Mouse (Mus musculus): ENCODE data around the gene Rgs12. TPM values are rescaled to one million over a fixed set of nuclear protein-coding genes. Genes with fewer than 3 reads are reported as not detected.

Gene Rgs12
- polyA plus RNA-seq, 1 experiment from 2014 or later = 42.3 TPM

GRCm38 (mm10) chr5:35029303-35029702, 80.1 kb downstream of the Rgs12 start:
- Histone ChIP-seq H3K9me3 (replicated peaks; ENCODE audit: control insufficient read depth, low read length, poor library complexity, severe bottlenecking) (no peaks in the 10 kb centered on the region), H3K27me3 (ENCODE audit: control insufficient read depth, insufficient read depth, low read depth, low read length) (no peaks in the 10 kb centered on the region), H3K4me1 (ENCODE audit: control insufficient read depth, insufficient read depth, low read length) (no peaks in the 10 kb centered on the region), H3K4me2 (ENCODE audit: low read length) (no peak overlapping the region), H3K4me3 (ENCODE audit: low read depth, low read length) (no peak overlapping the region), H3K36me3 (ENCODE audit: control insufficient read depth, insufficient read depth, low read length) (peaks cover 36% of the 10 kb centered on the region), H3K27ac (ENCODE audit: low read length) (no peak overlapping the region), H3K9ac (ENCODE audit: low read depth, low read length) (no peak overlapping the region)
- ATAC-seq = no peak
- WGBS = 95% methylated on average over 1 of the region's 1 CpGs

GRCm38 (mm10) chr5:35029755-35030154, 80.5 kb downstream of the Rgs12 start:
- H3K9me3 ChIP-seq (replicated peaks; ENCODE audit: control insufficient read depth, low read length, poor library complexity, severe bottlenecking) = no peaks in the 10 kb centered on the region
- no peak overlapping the region for H3K4me2 ChIP-seq (ENCODE audit: low read length)
- ATAC-seq = no peak
- WGBS = 89% methylated on average over 5 of the region's 5 CpGs
- H3K4me1 ChIP-seq (ENCODE audit: control insufficient read depth, insufficient read depth, low read length) = no peaks in the 10 kb centered on the region
- no peak overlapping the region for H3K9ac ChIP-seq (ENCODE audit: low read depth, low read length)
- peaks cover 35% of the 10 kb centered on the region for H3K36me3 ChIP-seq (ENCODE audit: control insufficient read depth, insufficient read depth, low read length)
- no peaks in the 10 kb centered on the region for H3K27me3 ChIP-seq (ENCODE audit: control insufficient read depth, insufficient read depth, low read depth, low read length)
- no peak overlapping the region for H3K27ac ChIP-seq (ENCODE audit: low read length)
- H3K4me3 ChIP-seq (ENCODE audit: low read depth, low read length) = no peak overlapping the region

- 61% methylated on average over 5 of the region's 5 CpGs for WGBS
- no peak for ATAC-seq
Observed at GRCm38 (mm10) chr5:35033068-35033467, 83.8 kb downstream of the Rgs12 start.

GRCm38 (mm10) chr5:35033619-35034018, 84.4 kb downstream of the Rgs12 start:
- H3K9me3 ChIP-seq (replicated peaks; ENCODE audit: control insufficient read depth, low read length, poor library complexity, severe bottlenecking) = no peaks in the 10 kb centered on the region
- no peak for ATAC-seq
- no peak overlapping the region for H3K27ac ChIP-seq (ENCODE audit: low read length)
- H3K36me3 ChIP-seq (ENCODE audit: control insufficient read depth, insufficient read depth, low read length) = peaks cover 13% of the 10 kb centered on the region
- H3K4me2 ChIP-seq (ENCODE audit: low read length) = no peak overlapping the region
- H3K9ac ChIP-seq (ENCODE audit: low read depth, low read length) = no peak overlapping the region
- H3K4me1 ChIP-seq (ENCODE audit: control insufficient read depth, insufficient read depth, low read length) = no peaks in the 10 kb centered on the region
- 87% methylated on average over 1 of the region's 1 CpGs for WGBS
- H3K4me3 ChIP-seq (ENCODE audit: low read depth, low read length) = no peak overlapping the region
- no peaks in the 10 kb centered on the region for H3K27me3 ChIP-seq (ENCODE audit: control insufficient read depth, insufficient read depth, low read depth, low read length)

More at GRCm38 (mm10) chr5:35033068-35033467, 83.8 kb downstream of the Rgs12 start:
- H3K4me2 ChIP-seq (ENCODE audit: low read length) = no peak overlapping the region
- no peak overlapping the region for H3K9ac ChIP-seq (ENCODE audit: low read depth, low read length)
- H3K27me3 ChIP-seq (ENCODE audit: control insufficient read depth, insufficient read depth, low read depth, low read length) = no peaks in the 10 kb centered on the region
- H3K36me3 ChIP-seq (ENCODE audit: control insufficient read depth, insufficient read depth, low read length) = peaks cover 17% of the 10 kb centered on the region
- no peak overlapping the region for H3K27ac ChIP-seq (ENCODE audit: low read length)
- no peaks in the 10 kb centered on the region for H3K4me1 ChIP-seq (ENCODE audit: control insufficient read depth, insufficient read depth, low read length)
- H3K4me3 ChIP-seq (ENCODE audit: low read depth, low read length) = no peak overlapping the region
- no peaks in the 10 kb centered on the region for H3K9me3 ChIP-seq (replicated peaks; ENCODE audit: control insufficient read depth, low read length, poor library complexity, severe bottlenecking)

- Histone ChIP-seq H3K4me3 (ENCODE audit: low read depth, low read length) (no peak overlapping the region), H3K9ac (ENCODE audit: low read depth, low read length) (no peak overlapping the region), H3K27ac (ENCODE audit: low read length) (no peak overlapping the region), H3K9me3 (replicated peaks; ENCODE audit: control insufficient read depth, low read length, poor library complexity, severe bottlenecking) (no peaks in the 10 kb centered on the region), H3K4me2 (ENCODE audit: low read length) (no peak overlapping the region), H3K27me3 (ENCODE audit: control insufficient read depth, insufficient read depth, low read depth, low read length) (no peaks in the 10 kb centered on the region), H3K4me1 (ENCODE audit: control insufficient read depth, insufficient read depth, low read length) (no peaks in the 10 kb centered on the region), H3K36me3 (ENCODE audit: control insufficient read depth, insufficient read depth, low read length) (peaks cover 7% of the 10 kb centered on the region; the same call in 1 of the 2 replicates)
- WGBS = 96% methylated on average over 5 of the region's 5 CpGs
- no peak for ATAC-seq
Observed at GRCm38 (mm10) chr5:35035141-35035540, 85.9 kb downstream of the Rgs12 start.

GRCm38 (mm10) chr5:35035795-35036194, 86.5 kb downstream of the Rgs12 start:
- Histone ChIP-seq H3K27ac (ENCODE audit: low read length) (no peak overlapping the region), H3K36me3 (ENCODE audit: control insufficient read depth, insufficient read depth, low read length) (peaks cover 7% of the 10 kb centered on the region; the same call in 1 of the 2 replicates), H3K27me3 (ENCODE audit: control insufficient read depth, insufficient read depth, low read depth, low read length) (no peaks in the 10 kb centered on the region), H3K4me2 (ENCODE audit: low read length) (no peak overlapping the region), H3K9ac (ENCODE audit: low read depth, low read length) (no peak overlapping the region), H3K9me3 (replicated peaks; ENCODE audit: control insufficient read depth, low read length, poor library complexity, severe bottlenecking) (no peaks in the 10 kb centered on the region), H3K4me1 (ENCODE audit: control insufficient read depth, insufficient read depth, low read length) (no peaks in the 10 kb centered on the region), H3K4me3 (ENCODE audit: low read depth, low read length) (no peak overlapping the region)
- WGBS = 84% methylated on average over 4 of the region's 4 CpGs
- ATAC-seq = no peak

GRCm38 (mm10) chr5:35037438-35037837, 88.2 kb downstream of the Rgs12 start:
- Histone ChIP-seq H3K4me2 (ENCODE audit: low read length) (no peak overlapping the region), H3K9ac (ENCODE audit: low read depth, low read length) (no peak overlapping the region), H3K27ac (ENCODE audit: low read length) (no peak overlapping the region), H3K36me3 (ENCODE audit: control insufficient read depth, insufficient read depth, low read length) (peaks cover 6% of the 10 kb centered on the region; the same call in 1 of the 2 replicates), H3K4me1 (ENCODE audit: control insufficient read depth, insufficient read depth, low read length) (no peaks in the 10 kb centered on the region), H3K27me3 (ENCODE audit: control insufficient read depth, insufficient read depth, low read depth, low read length) (no peaks in the 10 kb centered on the region), H3K4me3 (ENCODE audit: low read depth, low read length) (no peak overlapping the region), H3K9me3 (replicated peaks; ENCODE audit: control insufficient read depth, low read length, poor library complexity, severe bottlenecking) (no peaks in the 10 kb centered on the region)
- ATAC-seq = no peak

GRCm38 (mm10) chr5:35041268-35041829, 92.1 kb downstream of the Rgs12 start, which contains the start of gene Hgfac:
Hgfac (plus strand) TSS chr5:35041509.
- no peaks in the 10 kb centered on the region for H3K36me3 ChIP-seq (ENCODE audit: control insufficient read depth, insufficient read depth, low read length)
- H3K9ac ChIP-seq (ENCODE audit: low read depth, low read length) = no peak within 1 kb of the TSS
- no peak for ATAC-seq
- H3K4me2 ChIP-seq (ENCODE audit: low read length) = no peak within 1 kb of the TSS
- 76% methylated on average over 6 of the region's 6 CpGs for WGBS
- H3K4me1 ChIP-seq (ENCODE audit: control insufficient read depth, insufficient read depth, low read length) = no peaks in the 10 kb centered on the region
- H3K27me3 ChIP-seq (ENCODE audit: control insufficient read depth, insufficient read depth, low read depth, low read length) = no peaks in the 10 kb centered on the region
- no peak within 1 kb of the TSS for H3K27ac ChIP-seq (ENCODE audit: low read length)
- no peaks in the 10 kb centered on the region for H3K9me3 ChIP-seq (replicated peaks; ENCODE audit: control insufficient read depth, low read length, poor library complexity, severe bottlenecking)
- H3K4me3 ChIP-seq (ENCODE audit: low read depth, low read length) = no peak within 1 kb of the TSS

- Histone ChIP-seq H3K9ac (ENCODE audit: low read depth, low read length) (no peak overlapping the region), H3K9me3 (replicated peaks; ENCODE audit: control insufficient read depth, low read length, poor library complexity, severe bottlenecking) (no peaks in the 10 kb centered on the region), H3K4me3 (ENCODE audit: low read depth, low read length) (no peak overlapping the region), H3K4me1 (ENCODE audit: control insufficient read depth, insufficient read depth, low read length) (no peaks in the 10 kb centered on the region), H3K27me3 (ENCODE audit: control insufficient read depth, insufficient read depth, low read depth, low read length) (no peaks in the 10 kb centered on the region), H3K36me3 (ENCODE audit: control insufficient read depth, insufficient read depth, low read length) (no peaks in the 10 kb centered on the region), H3K4me2 (ENCODE audit: low read length) (no peak overlapping the region), H3K27ac (ENCODE audit: low read length) (no peak overlapping the region)
- 77% methylated on average over 10 of the region's 10 CpGs for WGBS
- ATAC-seq = peak; percentile 40; the same call in 1 of the 2 replicates
Observed at GRCm38 (mm10) chr5:35042431-35043109, 93.3 kb downstream of the Rgs12 start.

Measured in midbrain, embryonic 16.5 days (tissue).